Mouse (Mus musculus) urinary bladder, postnatal 4 days (tissue): ENCODE data around the gene Wnt5b.
"Not testable (repeated sequence)": the region's sequence is repeated elsewhere in the genome, so short reads cannot be mapped to it uniquely, and the experiment has no call there.

ENCODE experiments used
- DNase-seq, 2 experiments: peaks; one replicate each; pipeline ENCODE4 v3.0.0; 2021 to 2022; ENCODE audit warnings: low spot score in 2 of 2

Wnt5b gene

DNA sequence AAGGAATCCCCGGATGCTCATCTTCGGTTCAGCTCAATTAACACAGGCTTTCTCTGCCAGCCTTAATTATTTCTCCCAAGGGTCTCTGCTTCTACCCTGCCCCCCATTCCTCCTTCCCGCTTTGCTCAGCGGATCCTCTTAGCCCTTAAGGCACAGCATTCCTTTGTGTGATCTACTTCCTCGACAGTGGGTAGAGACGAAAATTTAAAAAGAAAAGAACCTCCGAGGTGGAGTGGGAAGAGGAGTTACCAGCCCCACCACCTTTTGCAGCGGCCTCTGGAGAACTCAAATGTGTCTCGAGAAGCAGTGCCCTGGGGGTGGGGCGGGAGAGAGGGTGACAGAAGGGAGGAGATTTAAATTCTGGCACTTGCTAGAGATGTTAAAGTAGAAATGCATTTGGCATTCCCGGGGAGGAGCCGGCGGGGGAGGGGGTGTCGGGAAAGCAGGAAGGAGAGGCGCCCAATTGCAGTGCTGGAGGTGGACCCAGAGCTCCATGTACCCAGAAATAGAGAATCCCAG, 92.1 kb downstream of the Wnt5b start:
- peak; percentile 58 to 73 for DNase-seq

DNA sequence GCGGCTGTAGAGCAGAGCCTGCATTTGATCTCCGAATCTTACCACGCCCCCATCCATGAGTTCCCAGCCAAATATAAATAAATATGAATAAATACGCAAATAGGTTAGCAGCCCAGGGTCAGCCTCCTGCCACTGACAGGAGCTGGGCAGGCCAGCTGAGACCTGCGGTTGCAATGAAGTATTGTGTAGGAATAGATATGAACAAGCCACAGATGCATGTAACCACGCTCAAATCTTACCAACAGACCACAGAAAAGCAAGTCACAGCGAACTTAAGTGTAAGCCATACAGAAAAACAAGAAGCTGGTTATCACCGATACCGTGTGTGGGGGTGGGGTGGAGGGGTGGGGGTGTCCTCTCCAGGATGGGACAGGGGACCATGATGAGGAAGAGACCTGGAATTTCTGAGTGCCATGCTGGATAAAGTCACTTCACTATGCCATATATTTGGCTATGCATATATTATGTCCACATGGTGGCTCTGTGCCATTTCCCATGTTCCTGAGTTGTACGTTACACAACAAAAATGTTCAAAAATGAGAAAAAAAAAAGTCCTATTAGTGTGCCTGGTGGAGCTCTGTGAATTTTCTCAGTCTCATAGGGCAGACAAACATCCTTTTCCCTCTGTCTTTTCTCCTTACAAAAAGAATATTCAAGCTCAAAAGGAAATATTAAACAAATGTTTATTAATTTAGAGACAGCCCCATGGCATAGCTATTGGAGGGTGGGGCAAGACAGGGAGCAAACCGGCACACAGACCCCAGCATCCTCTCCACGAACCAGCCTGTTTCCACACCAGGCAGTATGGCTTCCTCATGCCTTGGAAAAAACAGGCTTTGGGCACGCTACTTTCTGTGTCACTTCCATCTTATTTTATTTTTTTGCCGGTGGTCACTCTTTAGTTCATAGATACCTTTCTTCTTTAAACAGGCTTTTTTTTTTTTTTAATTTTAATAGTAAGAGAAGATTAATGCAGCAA, 92.9 kb downstream of the Wnt5b start:
- DNase-seq, result no peak

DNA sequence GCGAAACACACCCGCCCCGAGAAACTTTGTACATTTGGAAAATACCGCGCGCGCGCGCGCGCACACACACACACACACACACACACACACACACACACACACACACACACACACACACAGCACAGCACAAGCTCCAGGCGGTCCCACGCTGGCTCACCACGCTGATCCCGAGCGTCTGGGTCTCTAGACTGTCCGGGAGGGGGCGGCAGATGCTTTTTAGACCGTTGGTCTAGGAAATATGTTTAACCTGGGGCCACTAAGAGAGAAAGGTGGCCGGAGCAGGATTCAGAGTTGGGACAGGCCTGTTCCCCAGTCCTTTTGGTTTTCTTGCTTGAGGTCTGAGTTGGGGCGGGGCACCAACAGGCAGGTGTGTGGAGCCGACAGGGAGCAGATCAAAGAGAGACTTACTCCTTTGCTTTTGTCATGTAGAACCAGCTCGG, 95.1 kb downstream of the Wnt5b start:
- peak; percentile 53 to 71 for DNase-seq

DNA sequence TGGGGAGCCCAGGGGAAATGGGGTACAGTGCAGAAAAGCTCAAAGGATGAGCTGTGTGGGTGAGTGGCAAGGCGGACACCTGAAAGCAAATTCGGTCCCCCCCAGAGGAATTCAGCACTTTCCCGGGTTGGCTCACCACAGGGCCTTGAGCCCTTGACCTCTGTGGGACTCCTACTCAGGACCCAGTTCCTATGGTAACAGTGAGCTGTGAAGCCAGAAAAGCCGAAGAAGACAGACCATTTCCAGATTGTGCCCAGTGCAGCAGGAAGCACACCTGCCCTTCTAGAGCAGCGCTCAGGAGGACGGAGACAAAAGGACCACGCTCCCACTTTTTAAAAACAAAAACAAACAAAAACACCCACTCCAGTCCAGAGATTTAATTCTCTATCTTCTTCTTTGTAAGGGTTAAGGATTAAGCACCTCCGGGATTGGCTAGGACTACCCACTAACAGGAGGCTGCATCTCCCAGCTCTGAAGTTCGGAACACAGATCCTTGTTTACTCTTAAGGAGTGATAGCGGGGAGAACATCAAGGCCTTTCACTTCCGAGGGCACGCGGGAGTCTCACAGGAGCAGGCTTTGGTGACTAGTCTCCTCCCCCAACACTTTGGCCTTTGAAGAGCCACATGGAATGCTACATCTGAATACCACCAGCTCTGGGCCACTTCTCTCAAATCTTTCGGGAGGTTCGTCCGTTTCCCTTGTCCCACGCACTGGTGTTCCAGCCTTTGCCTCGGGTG, 95.7 kb downstream of the Wnt5b start:
- no peak for DNase-seq

DNA sequence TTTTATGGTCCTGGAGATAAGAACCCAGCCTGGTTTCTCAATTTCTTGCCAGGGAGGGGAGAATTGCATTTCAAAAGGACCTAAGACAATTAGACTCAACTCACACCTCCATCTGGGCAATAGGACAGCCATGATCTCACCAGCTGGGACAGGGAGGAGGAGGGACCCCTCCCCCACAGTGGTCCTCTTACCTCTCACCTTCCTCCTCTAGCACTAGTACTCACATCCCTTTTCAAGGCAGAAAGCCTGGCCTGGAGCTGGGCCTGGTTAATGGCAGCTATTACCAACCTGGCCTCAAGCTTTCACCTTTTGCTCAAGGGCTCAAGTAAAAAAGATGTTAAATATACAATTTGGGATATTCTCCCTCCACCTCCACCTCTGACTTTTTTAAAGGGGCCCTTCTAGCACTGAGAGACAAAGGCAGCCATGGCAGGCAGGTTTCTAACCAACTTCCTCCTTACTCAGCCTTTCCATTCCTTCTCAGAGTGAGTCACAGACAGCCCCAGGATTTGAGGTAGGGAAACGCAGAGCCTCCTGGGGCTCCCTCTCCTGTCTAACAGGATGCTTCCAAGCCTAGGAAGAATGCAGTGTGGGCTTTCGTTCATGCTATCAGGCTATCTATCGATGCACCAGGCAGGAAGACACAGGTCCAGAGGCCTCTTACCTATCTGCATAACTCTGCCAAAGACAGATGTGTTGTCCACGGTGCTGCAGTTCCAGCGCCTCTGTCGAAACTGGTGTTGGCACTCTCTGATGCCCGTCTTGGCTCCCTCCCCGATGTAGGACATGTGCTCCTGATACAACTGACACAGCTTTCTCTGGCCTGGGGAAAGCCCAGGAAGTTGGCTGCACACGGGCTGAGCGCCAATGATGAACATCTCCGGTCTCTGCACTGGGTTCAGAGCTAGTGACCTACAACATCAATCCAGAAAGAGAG, 98.2 kb downstream of the Wnt5b start:
- no peak for DNase-seq

DNA sequence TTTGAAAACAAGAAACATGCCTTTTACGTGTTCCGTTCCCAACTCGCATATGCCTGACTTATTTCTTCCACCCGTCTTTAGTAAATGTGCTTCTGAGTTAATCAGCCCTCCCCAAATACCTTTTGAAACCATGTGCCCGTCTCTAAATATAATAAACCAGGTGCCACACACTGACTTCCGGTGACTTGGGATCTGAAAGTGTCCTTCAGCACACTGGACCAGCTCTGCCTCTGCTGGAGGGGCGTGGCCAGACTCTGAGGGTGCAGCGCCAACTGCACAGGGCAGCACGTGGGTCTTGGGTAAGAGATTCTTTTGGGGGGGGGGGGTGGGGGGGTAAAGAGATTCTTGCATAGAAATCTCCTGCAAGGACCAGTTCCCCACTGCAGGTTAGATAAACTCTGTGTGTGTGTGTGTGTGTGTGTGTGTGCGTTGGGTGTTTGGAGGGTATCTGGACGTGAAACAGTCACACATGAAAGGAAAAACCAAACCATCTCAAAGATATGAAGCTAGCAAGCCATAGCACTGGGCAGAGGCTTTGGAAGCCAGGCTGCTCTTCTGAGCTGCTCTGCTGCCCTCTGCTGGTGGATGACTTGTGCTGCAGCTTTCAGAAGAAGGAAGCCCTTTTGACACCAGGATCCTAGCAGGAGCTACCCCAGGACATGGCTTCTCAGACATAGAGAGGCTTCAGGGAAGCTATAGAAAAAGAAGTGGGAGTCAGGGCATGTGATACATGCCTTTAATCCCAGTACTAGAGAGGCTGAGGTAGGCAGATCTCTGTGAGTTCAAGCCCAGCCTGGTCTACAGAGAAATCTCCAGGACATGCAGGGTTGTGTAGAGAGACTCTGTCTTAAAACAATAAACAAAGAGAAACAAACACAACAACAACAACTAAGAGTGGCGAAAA, 100.2 kb downstream of the Wnt5b start:
- peak; percentile 67 to 81 for DNase-seq

DNA sequence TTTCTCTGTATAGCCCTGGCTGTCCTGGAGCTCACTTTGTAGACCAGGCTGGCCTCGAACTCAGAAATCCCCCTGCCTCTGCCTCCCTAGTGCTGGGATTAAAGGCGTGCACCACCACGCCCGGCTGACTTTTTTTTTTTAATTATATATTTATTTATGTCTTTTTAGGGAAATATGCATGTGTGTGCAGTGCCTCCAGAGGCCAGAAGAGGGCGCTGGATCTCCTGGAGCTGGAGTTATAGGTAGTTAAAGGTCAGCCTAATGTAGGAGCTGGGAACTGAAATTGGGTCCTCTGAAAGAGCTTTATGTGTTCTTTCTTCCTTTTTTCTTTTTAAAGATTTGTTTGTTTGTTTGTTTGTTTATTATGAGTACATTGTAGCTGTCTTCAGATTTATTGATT, 101.4 kb downstream of the Wnt5b start:
- DNase-seq, result not testable (repeated sequence)

DNA sequence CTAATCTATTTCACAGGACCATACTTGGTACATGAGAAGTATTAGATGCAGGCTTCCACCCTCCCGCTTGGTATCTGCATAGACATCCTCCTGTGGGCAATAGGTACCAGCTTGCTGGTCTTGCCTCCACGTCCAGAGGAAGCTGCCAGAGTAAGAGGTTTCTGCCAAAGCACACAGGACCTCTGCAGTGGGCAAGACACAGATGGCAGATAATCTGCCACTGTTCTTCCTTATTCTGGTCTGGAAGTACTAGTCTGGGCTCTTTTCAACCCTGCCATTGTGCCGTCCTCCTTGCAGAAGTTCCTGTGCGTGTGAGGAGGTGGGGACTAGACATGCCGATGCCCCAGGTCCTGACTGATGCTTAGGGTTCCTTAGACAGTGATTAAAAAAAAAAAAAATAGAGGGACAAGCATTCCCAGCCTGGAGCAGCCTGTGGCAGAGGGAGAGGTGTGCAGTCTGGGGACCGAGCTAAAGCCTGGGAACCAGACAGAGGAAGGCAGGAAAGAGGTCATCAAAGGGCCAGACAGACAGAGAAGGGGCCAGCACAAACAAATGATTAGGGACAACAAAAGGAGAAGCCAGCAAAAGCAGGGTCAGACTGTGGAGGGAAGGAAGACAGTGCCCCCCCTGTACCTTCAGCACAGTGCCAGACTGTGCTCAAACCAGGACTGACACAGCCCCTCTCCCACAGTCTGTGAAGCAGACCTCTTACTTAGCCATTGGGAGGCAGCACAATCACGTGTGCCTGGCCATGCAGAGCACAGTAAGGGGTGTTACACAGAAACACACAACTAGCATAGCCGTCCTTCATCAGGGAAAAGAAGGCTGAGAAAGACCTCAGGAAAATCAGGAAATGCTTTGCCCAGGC, 106.0 kb downstream of the Wnt5b start:
- no peak for DNase-seq

DNA sequence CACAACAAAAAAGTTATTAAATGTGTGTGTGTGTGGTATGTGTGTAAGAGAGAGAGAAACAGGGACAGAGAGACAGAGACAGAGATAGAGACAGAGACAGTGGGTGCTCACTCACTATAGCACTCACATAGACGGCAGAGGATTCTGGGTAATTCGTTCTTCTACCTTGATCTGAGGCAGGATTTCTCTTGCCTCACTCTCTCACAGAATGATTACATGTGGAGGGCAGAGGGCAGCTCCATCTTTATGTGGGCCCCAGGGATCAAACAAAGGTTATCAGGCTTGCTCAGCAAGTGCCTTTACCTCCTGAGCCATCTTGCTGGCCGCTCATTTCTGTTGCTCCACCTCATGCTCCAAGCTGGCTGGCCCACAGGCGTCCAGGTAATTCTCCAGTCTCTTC, 109.8 kb downstream of the Wnt5b start:
- no peak for DNase-seq

DNA sequence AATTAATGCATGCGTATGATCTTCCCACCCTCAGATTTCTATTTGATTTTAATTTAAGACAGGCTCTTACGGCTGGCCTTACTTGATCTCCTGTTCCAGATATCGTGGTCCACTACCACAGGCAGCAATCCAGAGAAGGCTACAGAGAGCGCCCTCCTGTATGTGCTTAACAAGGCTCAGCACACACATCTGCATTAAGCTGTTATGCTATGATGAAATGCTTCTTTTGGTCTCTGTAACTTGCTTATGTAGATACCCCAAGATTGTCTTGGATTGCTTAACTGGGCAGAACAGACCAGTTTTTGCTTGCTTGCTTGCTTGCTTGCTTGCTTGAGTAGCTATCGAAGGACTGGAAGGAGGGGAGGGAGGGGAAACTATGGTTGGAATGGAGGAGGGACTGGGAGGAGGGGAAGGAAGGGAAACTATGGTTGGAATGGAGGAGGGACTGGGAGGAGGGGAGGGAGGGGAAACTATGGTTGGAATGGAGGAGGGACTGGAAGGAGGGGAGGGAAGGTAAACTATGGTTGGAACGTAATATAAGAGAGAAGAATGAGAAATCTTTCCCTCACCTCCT, 112.3 kb downstream of the Wnt5b start:
- no peak for DNase-seq

DNA sequence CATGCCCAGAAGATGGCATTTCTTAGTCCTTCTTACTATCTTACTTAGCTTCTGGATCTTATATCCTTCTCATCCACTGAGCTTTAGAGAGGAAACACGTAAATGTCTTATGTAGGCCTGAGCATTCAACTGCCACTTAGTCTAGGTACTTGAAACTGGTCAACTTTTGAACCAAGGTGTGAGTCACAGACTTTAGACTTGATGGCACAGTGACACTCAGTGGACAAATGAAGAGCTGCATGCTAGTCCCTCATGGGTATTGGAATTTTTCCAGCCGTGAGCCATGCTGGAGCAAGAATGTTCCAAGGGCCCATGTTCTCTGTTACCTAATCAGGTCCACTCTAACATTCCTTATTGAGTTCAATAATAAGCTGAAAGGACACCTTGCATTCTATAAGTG, 113.6 kb downstream of the Wnt5b start:
- no peak for DNase-seq

DNA sequence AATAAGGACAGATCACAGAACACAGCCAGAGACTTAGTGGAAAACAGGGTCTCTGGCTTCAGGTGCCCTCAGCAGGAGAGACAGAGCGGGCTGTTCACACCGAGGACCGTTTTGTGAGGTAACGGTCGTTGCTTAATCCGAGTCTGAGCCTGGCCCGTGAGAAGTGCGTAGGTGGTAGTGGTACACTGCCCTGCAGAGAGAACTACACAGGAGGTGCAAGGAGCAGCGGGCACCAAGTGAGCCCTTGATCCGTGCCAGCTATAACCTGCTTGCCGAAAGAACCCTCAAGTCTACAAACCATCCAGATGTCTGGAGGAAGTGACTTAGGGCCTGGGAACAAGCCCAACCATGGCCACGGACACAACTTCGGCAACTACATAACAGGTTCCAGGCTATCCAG, 114.8 kb downstream of the Wnt5b start:
- no peak for DNase-seq

DNA sequence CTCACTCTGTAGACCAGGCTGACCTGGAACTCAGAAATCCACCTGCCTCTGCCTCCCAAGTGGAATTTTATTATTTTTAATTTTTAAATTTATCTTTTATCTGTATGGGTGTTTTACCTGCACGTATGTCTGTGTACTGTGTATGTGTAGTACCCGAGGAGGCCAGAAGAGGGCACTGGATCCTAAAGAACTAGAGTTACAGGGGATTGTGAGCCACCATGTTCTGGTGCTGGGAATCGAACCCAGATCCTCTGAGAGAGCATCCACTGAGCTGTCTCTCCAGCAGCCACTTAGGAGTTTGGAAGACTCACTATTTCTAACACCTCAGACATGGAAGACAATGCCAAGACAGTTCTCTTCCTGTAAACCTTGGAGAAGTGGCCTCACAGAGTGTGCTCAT, 115.5 kb downstream of the Wnt5b start:
- DNase-seq, result no peak

DNA sequence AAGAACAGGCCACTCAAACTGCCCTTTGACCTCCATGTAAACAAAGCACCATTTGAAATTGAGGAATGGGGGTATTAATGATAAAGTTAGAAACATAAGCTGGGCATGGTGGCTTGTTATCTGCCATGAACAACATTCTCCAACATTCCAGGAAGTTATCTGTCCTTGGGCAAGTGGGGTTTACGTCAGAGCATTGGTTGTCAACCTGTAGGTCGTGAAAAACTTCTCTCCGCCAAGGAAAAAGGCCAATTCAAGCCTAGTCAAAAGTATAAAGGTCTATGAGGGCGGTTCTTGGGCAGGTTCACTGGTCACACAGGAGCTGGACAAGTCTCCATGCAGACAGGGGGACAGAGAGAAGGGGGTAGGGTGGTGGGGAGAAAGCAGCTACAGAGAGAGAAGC, 123.1 kb downstream of the Wnt5b start:
- no peak for DNase-seq

DNA sequence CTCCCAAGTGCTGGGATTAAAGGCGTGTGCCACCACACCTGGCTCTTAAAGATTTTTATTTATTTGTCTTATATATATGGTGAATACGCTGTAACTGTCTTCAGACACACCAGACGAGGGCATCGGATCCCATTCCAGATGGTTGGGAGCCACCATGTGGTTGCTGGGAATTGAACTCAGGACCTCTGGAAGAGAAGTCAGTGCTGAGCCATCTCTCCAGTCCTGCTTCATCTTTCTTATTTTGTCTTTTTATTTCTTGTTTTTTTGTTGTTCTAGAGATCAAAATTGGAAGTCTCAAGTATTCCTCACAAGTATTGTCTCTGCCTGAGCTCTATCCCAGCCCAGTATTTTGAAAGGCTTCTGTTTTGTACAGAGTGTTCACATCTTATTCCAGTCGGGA, 123.8 kb downstream of the Wnt5b start:
- DNase-seq, result no peak

DNA sequence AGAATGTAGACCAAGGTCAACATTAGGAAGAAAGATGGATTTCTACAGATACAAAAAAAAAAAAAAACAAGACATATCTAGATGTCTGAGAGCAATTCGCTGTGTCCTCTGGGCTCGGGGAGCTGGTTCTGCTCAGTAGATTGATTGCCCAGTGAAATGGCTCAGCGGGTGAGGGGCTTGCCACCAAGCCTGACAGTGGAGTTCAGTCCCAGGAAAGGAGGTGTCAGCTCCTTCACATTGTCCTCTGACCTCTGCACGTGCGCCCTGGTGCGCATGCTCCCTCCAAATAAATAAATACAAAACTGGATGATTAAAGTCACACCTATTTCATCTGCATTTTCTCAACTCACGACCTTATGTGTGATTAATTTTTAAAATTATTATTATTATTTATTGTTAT, 124.7 kb downstream of the Wnt5b start:
- DNase-seq, result no peak

DNA sequence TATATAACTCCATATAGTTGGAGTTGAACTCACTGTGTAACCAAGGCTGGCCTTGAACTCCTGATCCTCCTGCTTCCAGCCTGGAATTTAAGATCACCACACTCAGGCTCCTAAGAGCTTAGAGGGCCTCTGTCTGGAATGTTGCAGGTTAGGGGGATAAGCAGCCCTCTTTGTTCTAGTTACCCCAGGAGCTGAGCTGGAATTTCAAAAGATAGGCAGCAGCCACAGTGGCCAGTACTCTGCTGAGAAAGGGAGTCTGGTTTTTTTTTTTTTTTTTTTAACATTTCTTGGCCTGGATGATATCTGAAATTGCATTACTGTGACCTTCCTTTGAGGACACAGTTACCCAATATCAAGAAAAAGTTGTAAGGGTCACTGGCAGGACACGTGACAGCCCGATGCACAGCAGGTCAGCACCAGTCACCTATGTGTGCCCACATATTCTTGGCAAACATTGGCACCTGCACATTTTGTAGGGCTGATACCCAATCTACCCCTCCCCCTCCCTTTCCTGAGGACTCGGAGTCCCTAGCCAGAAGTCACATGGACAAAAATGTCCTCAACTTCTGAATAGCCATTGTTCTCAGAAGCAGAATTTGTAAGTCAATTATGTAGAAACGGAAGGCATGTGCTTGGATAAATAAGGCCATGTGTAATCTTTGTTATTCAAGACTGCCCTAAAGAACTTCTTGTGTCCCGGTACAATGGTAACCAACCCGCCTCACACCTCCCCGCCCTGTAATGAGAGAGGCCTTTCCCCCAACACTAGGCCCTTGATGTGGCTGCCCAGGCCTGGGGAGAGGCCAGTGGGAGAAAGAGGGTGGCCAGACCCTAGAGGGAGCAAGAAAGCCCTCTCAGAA, 125.5 kb downstream of the Wnt5b start:
- no peak for DNase-seq

DNA sequence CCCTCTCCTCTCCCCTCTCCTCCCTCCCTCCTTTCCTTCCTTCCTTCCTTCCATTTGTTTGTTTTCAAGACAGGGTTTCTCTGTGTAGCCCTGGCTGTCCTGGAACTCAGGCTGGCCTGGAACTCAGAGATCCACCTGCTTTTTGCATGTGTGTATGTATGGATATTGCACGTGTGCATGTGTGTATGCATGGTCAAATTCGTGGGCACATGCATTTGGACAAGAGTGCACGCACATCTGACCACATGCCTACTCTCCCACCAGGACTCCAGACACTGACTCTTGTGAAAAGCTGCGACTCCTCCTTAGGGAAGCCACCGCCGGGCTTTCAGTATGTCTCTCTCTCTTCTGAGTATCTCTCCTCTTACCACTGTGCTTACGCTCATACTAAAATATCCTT, 126.3 kb downstream of the Wnt5b start:
- no peak for DNase-seq
